ENCODE assay signal across 17 mouse cellular contexts in genomic region chr6:54786766-54787165, GRCm38 (mm10).
"Had no signal": no experiment of that assay in that cellular context is flagged by ENCODE, and none has a peak within 500 bp of the region (broad histone marks: within the 10 kb centered on the region; RNA-seq: fewer than 3 reads in every experiment).

No protein-coding gene starts in this region.

- H3K27me3 ChIP-seq: neural tube, embryonic 12.5 days; neural tube, embryonic 13.5 days; neural tube, embryonic 15.5 days; stomach, embryonic 15.5 days had no signal

- H3K9ac ChIP-seq: neural tube, embryonic 12.5 days; neural tube, embryonic 13.5 days; neural tube, embryonic 15.5 days; stomach, embryonic 15.5 days had no signal

- H3K4me1 ChIP-seq: stomach, embryonic 15.5 days had no signal

- H3K36me3 ChIP-seq: neural tube, embryonic 12.5 days; neural tube, embryonic 13.5 days; neural tube, embryonic 15.5 days; stomach, embryonic 15.5 days had no signal

- H3K4me3 ChIP-seq: neural tube, embryonic 12.5 days; neural tube, embryonic 13.5 days; neural tube, embryonic 15.5 days; stomach, embryonic 15.5 days had no signal

- H3K9me3 ChIP-seq: neural tube, embryonic 12.5 days; neural tube, embryonic 13.5 days; neural tube, embryonic 15.5 days; stomach, embryonic 15.5 days had no signal

- DNase-seq: retina, postnatal 1 day; right cerebral cortex, adult 18-20 months; right cerebral cortex, postnatal 14 days; right cerebral cortex, postnatal 25 days; right cerebral cortex, postnatal 4 days; spleen, adult 18-20 months; thymus, adult 18-20 months; thymus, adult 2 months; thymus, postnatal 14 days; thymus, postnatal 25 days; thymus, postnatal 36 days; thymus, postnatal 4 days had no signal

- H3K27ac ChIP-seq: neural tube, embryonic 12.5 days; neural tube, embryonic 13.5 days; neural tube, embryonic 15.5 days; stomach, embryonic 15.5 days; stomach, postnatal 0 days had no signal
